Mouse (Mus musculus) E14TG2a.4 (cell line): ENCODE results near the gene Plch1.

Source experiments
- H3K27me3 ChIP-seq: 2 replicates; pipeline ENCODE4 v1.6.1; 2014; ENCODE audit warnings: low read length, control low read depth; ENCODE audit not compliant: insufficient read depth
- H3K36me3 ChIP-seq: 2 replicates; pipeline ENCODE4 v1.6.1; 2014; ENCODE audit warnings: low read length, control low read depth; ENCODE audit not compliant: insufficient read depth
- H3K4me1 ChIP-seq: replicated peaks from 2 replicates; pipeline ENCODE4 v1.6.1; 2014; ENCODE audit warnings: low read depth, low read length, control low read depth
- H3K4me3 ChIP-seq: replicated peaks from 2 replicates; pipeline ENCODE4 v1.5.1; 2014; ENCODE audit warnings: mild to moderate bottlenecking, low read length
- H3K9me3 ChIP-seq: 2 replicates; pipeline ENCODE4 v1.6.1; 2014; ENCODE audit warnings: low read length, control low read depth
- CTCF ChIP-seq: conservative IDR thresholded peaks from 2 replicates; pipeline ENCODE4 v1.5.1; 2014; ENCODE audit warnings: low read length
- NANOG ChIP-seq: IDR thresholded peaks from 2 replicates; pipeline ENCODE4 v1.6.1; 2014; ENCODE audit warnings: borderline replicate concordance, low read length, mixed read lengths
- POU5F1 ChIP-seq: IDR thresholded peaks from 2 replicates; pipeline ENCODE4 v1.6.1; 2014; ENCODE audit warnings: low read length, borderline replicate concordance

Plch1 gene

GRCm38 (mm10) chr3:63899309-63899695, at the start of gene Plch1:
Gene Plch1 (minus strand): TSS chr3:63899472.
- TF ChIP-seq NANOG (no peak), POU5F1 (no peak), CTCF (no peak)
- Histone ChIP-seq H3K36me3 (no peaks in the 10 kb centered on the region), H3K27me3 (peaks cover 4% of the 10 kb centered on the region; the same call in 1 of the 2 replicates), H3K9me3 (no peaks in the 10 kb centered on the region), H3K4me1 (peaks cover 22% of the 10 kb centered on the region), H3K4me3 (peak within 1 kb of the TSS; percentile 92)

GRCm38 (mm10) chr3:63941204-63941850, 42.1 kb upstream of the Plch1 start:
- no peak overlapping the region for H3K4me3 ChIP-seq
- no peaks in the 10 kb centered on the region for H3K36me3 ChIP-seq
- H3K9me3 ChIP-seq, result no peaks in the 10 kb centered on the region
- no peaks in the 10 kb centered on the region for H3K4me1 ChIP-seq
- H3K27me3 ChIP-seq, result no peaks in the 10 kb centered on the region
- TF ChIP-seq POU5F1, result no peak
- TF ChIP-seq CTCF, result no peak
- TF ChIP-seq NANOG, result no peak

- H3K27me3 ChIP-seq, result no peaks in the 10 kb centered on the region
- no peaks in the 10 kb centered on the region for H3K4me1 ChIP-seq
- H3K9me3 ChIP-seq, result no peaks in the 10 kb centered on the region
- TF ChIP-seq NANOG, result no peak
- no peak for TF ChIP-seq POU5F1
- no peak for TF ChIP-seq CTCF
- H3K36me3 ChIP-seq, result no peaks in the 10 kb centered on the region
- H3K4me3 ChIP-seq, result no peak overlapping the region
Observed at GRCm38 (mm10) chr3:63938928-63939327, 39.7 kb upstream of the Plch1 start.

- H3K9me3 ChIP-seq, result peaks cover 3% of the 10 kb centered on the region; the same call in 1 of the 2 replicates
- H3K36me3 ChIP-seq, result no peaks in the 10 kb centered on the region
- H3K27me3 ChIP-seq, result no peaks in the 10 kb centered on the region
- H3K4me3 ChIP-seq, result peak within 1 kb of the TSS; percentile 86
- peaks cover 4% of the 10 kb centered on the region; the same call in 1 of the 2 replicates for H3K4me1 ChIP-seq
- TF ChIP-seq POU5F1 (no peak), CTCF (no peak; the same call in 1 of the 2 replicates), NANOG (no peak)
Observed at GRCm38 (mm10) chr3:63928878-63929859, 29.9 kb upstream of the Plch1 start, which contains the start of gene E130311K13Rik. Gene E130311K13Rik (minus strand): TSS chr3:63929472.

- no peaks in the 10 kb centered on the region for H3K27me3 ChIP-seq
- no peak for TF ChIP-seq POU5F1
- TF ChIP-seq CTCF, result peak; percentile 75
- no peak overlapping the region for H3K4me3 ChIP-seq
- H3K4me1 ChIP-seq, result peaks cover 3% of the 10 kb centered on the region; the same call in 1 of the 2 replicates
- H3K36me3 ChIP-seq, result 0 out of 2 replicates have a peak, but pooled peaks cover 3% of the 10 kb centered on the region
- no peaks in the 10 kb centered on the region for H3K9me3 ChIP-seq
Observed at GRCm38 (mm10) chr3:63919634-63920033, 20.4 kb upstream of the Plch1 start.

- no peak overlapping the region for H3K4me3 ChIP-seq
- H3K27me3 ChIP-seq, result peaks cover 3% of the 10 kb centered on the region
- H3K9me3 ChIP-seq, result no peaks in the 10 kb centered on the region
- no peaks in the 10 kb centered on the region for H3K36me3 ChIP-seq
- TF ChIP-seq POU5F1, result no peak
- TF ChIP-seq NANOG, result no peak
- no peak for TF ChIP-seq CTCF
- peaks cover 5% of the 10 kb centered on the region; the same call in 1 of the 2 replicates for H3K4me1 ChIP-seq
Observed at GRCm38 (mm10) chr3:63910301-63910700, 11.0 kb upstream of the Plch1 start.

GRCm38 (mm10) chr3:63905241-63905640, 6.0 kb upstream of the Plch1 start:
- H3K27me3 ChIP-seq, result peaks cover 9% of the 10 kb centered on the region
- peaks cover 19% of the 10 kb centered on the region for H3K4me1 ChIP-seq
- TF ChIP-seq CTCF, result no peak
- TF ChIP-seq POU5F1, result no peak
- TF ChIP-seq NANOG, result no peak
- no peaks in the 10 kb centered on the region for H3K9me3 ChIP-seq
- no peaks in the 10 kb centered on the region for H3K36me3 ChIP-seq
- peak overlapping the region; percentile 64 for H3K4me3 ChIP-seq

GRCm38 (mm10) chr3:63904157-63904556, 4.9 kb upstream of the Plch1 start:
- Histone ChIP-seq H3K9me3 (no peaks in the 10 kb centered on the region), H3K4me1 (peaks cover 27% of the 10 kb centered on the region), H3K27me3 (peaks cover 9% of the 10 kb centered on the region), H3K4me3 (no peak overlapping the region), H3K36me3 (no peaks in the 10 kb centered on the region)
- TF ChIP-seq CTCF (no peak), POU5F1 (no peak), NANOG (no peak)
